Mouse (Mus musculus) forebrain, embryonic 11.5 days (tissue): ENCODE measurements at regions not wholly inside any gene's neighbourhood (a gene's known extent, or its start where the extent isn't known, plus 50 kb on each side); places are given as distances from the start of the nearest gene placed in this dataset.
A peak's percentile ranks its signal among the peaks of the same experiment; 100 is the strongest.

ENCODE experiments used
- ATAC-seq: fragments of 200-750 bp; cut with Nextera tagmentation; replicated peaks from 2 replicates; pipeline ENCODE4 v1.8.0; 2017; ENCODE audit warnings: moderate TSS enrichment; ENCODE audit not compliant: low FRiP score
- DNase-seq: peaks from one replicate; pipeline ENCODE4 v3.0.0-alpha.2; 2017; ENCODE audit warnings: low spot score
- H3K27ac ChIP-seq: fragments of 300-500 bp; sonication (generic); 2 replicates; pipeline ENCODE4 v1.5.1; 2014; ENCODE audit warnings: low read depth, low read length
- H3K27me3 ChIP-seq: fragments of 300-500 bp; sonication (generic); 2 replicates; pipeline ENCODE4 v1.6.1; 2014; ENCODE audit warnings: mild to moderate bottlenecking, low read length, mixed read lengths; ENCODE audit not compliant: control insufficient read depth, insufficient read depth
- H3K36me3 ChIP-seq: fragments of 300-500 bp; sonication (generic); 2 replicates; pipeline ENCODE4 v1.6.1; 2014; ENCODE audit warnings: mild to moderate bottlenecking, low read length, moderate library complexity, mixed read lengths; ENCODE audit not compliant: control insufficient read depth, insufficient read depth
- H3K4me1 ChIP-seq: fragments of 300-500 bp; sonication (generic); replicated peaks from 2 replicates; pipeline ENCODE4 v1.6.1; 2014; ENCODE audit warnings: low read length, mixed read lengths; ENCODE audit not compliant: control insufficient read depth, insufficient read depth
- H3K4me2 ChIP-seq: fragments of 300-500 bp; sonication (generic); 2 replicates; pipeline ENCODE4 v1.6.1; 2014; ENCODE audit warnings: low read depth, mild to moderate bottlenecking, low read length, moderate library complexity, mixed read lengths; ENCODE audit not compliant: severe bottlenecking
- H3K4me3 ChIP-seq: fragments of 300-500 bp; sonication (generic); 2 replicates; pipeline ENCODE4 v1.5.1; 2014; ENCODE audit warnings: low read depth, low read length
- H3K9ac ChIP-seq: fragments of 300-500 bp; sonication (generic); 2 replicates; pipeline ENCODE4 v1.6.1; 2014; ENCODE audit warnings: low read length
- H3K9me3 ChIP-seq: fragments of 300-500 bp; sonication (generic); 2 replicates; pipeline ENCODE4 v1.6.1; 2016; ENCODE audit warnings: low read length, mixed read lengths; ENCODE audit not compliant: control insufficient read depth
- WGBS: fragments of 180-500 bp; shearing (Covaris S2); extraction: QIAGEN DNeasy Blood & Tissue Kit; methylation state at CpG from one replicate; pipeline ENCODE4 v1.1.7; 2014; 5-methylcytosine and 5-hydroxymethylcytosine counted together

GRCm38 (mm10) chr10:51257587-51258049, 222.8 kb upstream of the Gm49339 start:
- H3K4me2 ChIP-seq, result no peak overlapping the region
- 6% methylated on average over 4 of the region's 4 CpGs for WGBS
- DNase-seq, result no peak
- no peak overlapping the region for H3K4me3 ChIP-seq
- peak; percentile 92 for ATAC-seq
- no peaks in the 10 kb centered on the region for H3K9me3 ChIP-seq
- no peaks in the 10 kb centered on the region for H3K36me3 ChIP-seq
- H3K27ac ChIP-seq, result 0 out of 2 replicates have a peak overlapping the region, but pooled peaks have one; percentile 6
- H3K4me1 ChIP-seq, result 0 out of 2 replicates have a peak, but pooled peaks cover 5% of the 10 kb centered on the region
- H3K27me3 ChIP-seq, result peaks cover 3% of the 10 kb centered on the region; the same call in 1 of the 2 replicates
- H3K9ac ChIP-seq, result no peak overlapping the region

DNA sequence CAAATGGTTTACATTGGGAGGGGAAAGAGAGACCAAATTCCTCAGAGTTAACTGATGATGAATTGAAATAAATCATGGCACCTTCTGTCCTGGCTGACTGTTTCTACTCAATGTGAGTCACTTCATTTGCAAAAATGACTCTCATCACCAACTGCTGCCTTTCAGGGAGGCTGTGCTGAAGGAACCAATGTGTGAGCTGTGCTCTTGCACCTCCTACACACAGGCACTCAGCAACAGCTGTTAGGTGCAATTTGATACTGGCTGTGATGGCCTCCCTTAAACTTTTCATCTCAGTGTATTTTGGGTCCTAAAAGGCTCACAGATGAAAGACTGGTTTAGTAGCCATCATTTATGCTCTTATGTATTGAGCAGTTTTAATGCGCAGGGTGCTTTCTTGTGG, 209.0 kb upstream of the Gm49339 start:
- no peaks in the 10 kb centered on the region for H3K4me1 ChIP-seq
- WGBS, result 91% methylated on average over 1 of the region's 1 CpGs
- H3K27ac ChIP-seq, result no peak overlapping the region
- no peaks in the 10 kb centered on the region for H3K27me3 ChIP-seq
- H3K9me3 ChIP-seq, result no peaks in the 10 kb centered on the region
- DNase-seq (no peak), ATAC-seq (no peak)
- H3K36me3 ChIP-seq, result no peaks in the 10 kb centered on the region
- H3K4me3 ChIP-seq, result no peak overlapping the region
- no peak overlapping the region for H3K4me2 ChIP-seq
- no peak overlapping the region for H3K9ac ChIP-seq

GRCm38 (mm10) chr10:51278195-51278594, 202.2 kb upstream of the Gm49339 start:
- H3K4me2 ChIP-seq, result no peak overlapping the region
- DNase-seq, result no peak
- ATAC-seq, result no peak

GRCm38 (mm10) chr10:51282451-51282850, 198.0 kb upstream of the Gm49339 start:
- Histone ChIP-seq H3K4me1 (no peaks in the 10 kb centered on the region; the same call in 1 of the 2 replicates), H3K4me3 (no peak overlapping the region), H3K27ac (no peak overlapping the region), H3K36me3 (no peaks in the 10 kb centered on the region), H3K4me2 (no peak overlapping the region), H3K27me3 (no peaks in the 10 kb centered on the region), H3K9ac (no peak overlapping the region), H3K9me3 (no peaks in the 10 kb centered on the region)
- 0 out of 2 replicates have a peak, but pooled peaks have one; percentile 55 for ATAC-seq
- WGBS, result 61% methylated on average over 1 of the region's 1 CpGs
- no peak for DNase-seq

More at GRCm38 (mm10) chr10:51278195-51278594, 202.2 kb upstream of the Gm49339 start:
- Histone ChIP-seq H3K36me3 (no peaks in the 10 kb centered on the region), H3K27me3 (no peaks in the 10 kb centered on the region), H3K27ac (no peak overlapping the region), H3K4me3 (no peak overlapping the region), H3K9ac (no peak overlapping the region), H3K4me1 (no peaks in the 10 kb centered on the region), H3K9me3 (no peaks in the 10 kb centered on the region)
- WGBS, result 77% methylated on average over 2 of the region's 2 CpGs

DNA sequence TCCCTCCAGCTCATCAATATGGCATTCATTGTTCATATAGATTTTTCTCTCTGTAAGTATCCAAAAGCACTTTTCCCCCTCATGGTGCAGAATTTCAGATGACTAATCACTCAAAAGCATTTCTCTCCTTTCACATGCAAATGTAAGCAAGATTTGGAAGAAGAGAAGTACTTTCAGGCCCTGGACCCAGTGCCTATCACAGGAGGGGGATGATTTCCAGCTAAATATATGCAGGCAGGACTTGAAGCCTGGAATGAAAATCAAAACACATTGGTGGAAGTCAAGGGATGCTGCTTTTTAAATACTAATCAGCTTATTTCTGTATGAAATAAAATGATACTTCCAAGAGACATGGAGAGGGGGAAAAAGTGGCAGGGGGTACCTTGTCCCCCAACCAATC, 195.9 kb upstream of the Gm49339 start:
- Histone ChIP-seq H3K27ac (no peak overlapping the region), H3K4me2 (no peak overlapping the region), H3K36me3 (no peaks in the 10 kb centered on the region), H3K9ac (no peak overlapping the region), H3K4me1 (no peaks in the 10 kb centered on the region; the same call in 1 of the 2 replicates), H3K27me3 (no peaks in the 10 kb centered on the region), H3K4me3 (no peak overlapping the region), H3K9me3 (no peaks in the 10 kb centered on the region)
- DNase-seq (no peak), ATAC-seq (no peak)

- no peaks in the 10 kb centered on the region; the same call in 1 of the 2 replicates for H3K4me1 ChIP-seq
- no peaks in the 10 kb centered on the region for H3K27me3 ChIP-seq
- no peak for DNase-seq
- no peak overlapping the region for H3K27ac ChIP-seq
- no peak overlapping the region for H3K4me2 ChIP-seq
- H3K4me3 ChIP-seq, result no peak overlapping the region
- H3K36me3 ChIP-seq, result no peaks in the 10 kb centered on the region
- WGBS, result 41% methylated on average over 4 of the region's 4 CpGs
- no peaks in the 10 kb centered on the region for H3K9me3 ChIP-seq
- no peak overlapping the region for H3K9ac ChIP-seq
- no peak for ATAC-seq
Observed at GRCm38 (mm10) chr10:51287852-51288251, 192.6 kb upstream of the Gm49339 start.

- Histone ChIP-seq H3K4me2 (no peak overlapping the region), H3K4me1 (no peaks in the 10 kb centered on the region), H3K27me3 (no peaks in the 10 kb centered on the region), H3K9ac (no peak overlapping the region), H3K9me3 (no peaks in the 10 kb centered on the region), H3K36me3 (no peaks in the 10 kb centered on the region), H3K27ac (no peak overlapping the region), H3K4me3 (no peak overlapping the region)
- no peak for DNase-seq
- 41% methylated on average over 5 of the region's 5 CpGs for WGBS
- ATAC-seq, result peak; percentile 83; the same call in 1 of the 2 replicates
Observed at GRCm38 (mm10) chr10:51291412-51292207, 188.8 kb upstream of the Gm49339 start.

DNA sequence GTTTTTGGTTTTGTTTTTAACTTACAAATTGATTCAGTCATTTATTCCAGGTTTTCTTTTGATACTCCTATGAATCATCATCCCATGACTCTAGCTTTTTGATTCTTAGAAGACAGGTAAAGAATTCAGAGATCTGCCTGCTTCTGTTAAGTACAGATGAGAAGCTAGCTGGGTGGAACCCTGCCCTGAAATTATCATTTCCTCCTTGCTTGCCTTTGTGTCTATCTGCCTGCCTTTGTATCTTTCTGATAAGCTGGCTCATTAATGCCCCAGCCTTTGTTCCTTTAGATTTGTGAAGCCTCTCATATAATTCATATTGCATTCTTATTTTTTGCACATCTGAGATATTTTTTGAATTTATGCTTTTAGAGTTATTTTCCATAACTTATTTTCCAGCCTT, 167.6 kb upstream of the Gm49339 start:
- H3K27me3 ChIP-seq, result no peaks in the 10 kb centered on the region
- no peaks in the 10 kb centered on the region for H3K4me1 ChIP-seq
- H3K4me3 ChIP-seq, result no peak overlapping the region
- ATAC-seq (no peak), DNase-seq (no peak)
- H3K27ac ChIP-seq, result no peak overlapping the region
- no peak overlapping the region for H3K4me2 ChIP-seq
- no peak overlapping the region for H3K9ac ChIP-seq
- no peaks in the 10 kb centered on the region for H3K9me3 ChIP-seq
- no peaks in the 10 kb centered on the region for H3K36me3 ChIP-seq

DNA sequence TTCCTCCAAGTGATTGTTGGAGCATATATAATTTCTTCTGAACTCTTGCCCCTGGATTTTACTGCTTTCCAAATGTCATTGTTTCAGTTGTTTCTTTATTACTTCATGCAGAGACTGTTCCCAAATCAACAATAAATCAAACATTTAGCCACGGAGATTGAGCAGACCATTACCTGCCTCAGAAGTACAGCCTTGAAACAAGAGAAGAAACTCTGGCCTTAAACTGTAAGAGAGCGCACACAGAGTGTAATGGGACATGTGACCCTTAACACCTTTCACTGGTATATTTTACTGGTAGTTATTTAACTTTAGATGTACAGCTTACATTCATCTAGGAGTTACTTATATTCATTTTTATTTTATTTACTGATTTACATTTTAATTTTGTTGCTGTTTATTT, 160.2 kb upstream of the Gm49339 start:
- H3K4me3 ChIP-seq, result no peak overlapping the region
- 77% methylated on average over 2 of the region's 2 CpGs for WGBS
- DNase-seq, result no peak
- H3K4me2 ChIP-seq, result no peak overlapping the region
- H3K9me3 ChIP-seq, result no peaks in the 10 kb centered on the region
- H3K9ac ChIP-seq, result no peak overlapping the region
- H3K27me3 ChIP-seq, result no peaks in the 10 kb centered on the region
- H3K4me1 ChIP-seq, result no peaks in the 10 kb centered on the region
- H3K36me3 ChIP-seq, result no peaks in the 10 kb centered on the region
- no peak overlapping the region for H3K27ac ChIP-seq
- ATAC-seq, result no peak
